Mouse (Mus musculus): ENCODE results near the gene Olfm1. TPM values are rescaled to one million over a fixed set of nuclear protein-coding genes. Genes with fewer than 3 reads are reported as not detected.

The Olfm1 gene
- polyA plus RNA-seq, 1 experiment from 2014 or later = 9.8 TPM

DNA sequence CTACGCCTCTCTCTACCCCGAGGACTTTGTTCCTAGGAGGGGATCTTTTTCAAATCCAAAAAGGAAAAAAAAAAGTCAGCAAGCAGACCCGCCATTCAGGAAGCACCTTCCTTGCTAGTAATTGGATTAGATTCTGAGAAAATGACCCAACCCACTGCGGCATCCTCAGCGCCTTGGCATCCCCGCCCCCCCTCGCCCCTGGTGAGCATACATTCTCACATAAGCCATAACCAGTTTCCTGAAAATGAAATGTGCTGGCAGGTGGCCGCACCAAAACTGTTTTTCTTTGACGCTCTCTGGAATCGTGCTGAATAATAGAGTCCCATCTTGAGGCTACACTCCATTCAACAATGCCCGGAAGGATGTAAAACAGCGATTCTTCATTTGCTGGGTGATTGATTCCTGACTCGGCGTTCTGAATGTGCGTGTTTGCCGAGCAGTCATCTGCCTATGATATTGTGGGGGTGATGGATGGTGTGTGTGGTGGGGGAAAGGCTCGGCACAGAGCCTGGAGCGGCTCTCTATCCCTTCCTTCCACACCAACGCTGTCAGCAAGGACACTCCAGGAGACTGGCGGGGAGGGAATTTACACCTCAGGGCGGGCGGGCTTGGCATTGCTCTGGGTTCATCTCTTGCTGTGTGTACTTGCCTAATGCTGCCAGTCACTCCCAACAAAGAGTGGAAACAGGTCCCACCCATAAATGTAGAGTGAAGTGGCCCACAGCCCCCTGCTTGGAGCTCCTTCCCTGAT, 18.9 kb downstream of the Olfm1 start:
- WGBS = 49% methylated on average over 22 of the region's 22 CpGs
- no peak overlapping the region for H3K9ac ChIP-seq (replicated peaks; ENCODE audit: low read depth)
- H3K27ac ChIP-seq (ENCODE audit: low read length) = no peak overlapping the region

DNA sequence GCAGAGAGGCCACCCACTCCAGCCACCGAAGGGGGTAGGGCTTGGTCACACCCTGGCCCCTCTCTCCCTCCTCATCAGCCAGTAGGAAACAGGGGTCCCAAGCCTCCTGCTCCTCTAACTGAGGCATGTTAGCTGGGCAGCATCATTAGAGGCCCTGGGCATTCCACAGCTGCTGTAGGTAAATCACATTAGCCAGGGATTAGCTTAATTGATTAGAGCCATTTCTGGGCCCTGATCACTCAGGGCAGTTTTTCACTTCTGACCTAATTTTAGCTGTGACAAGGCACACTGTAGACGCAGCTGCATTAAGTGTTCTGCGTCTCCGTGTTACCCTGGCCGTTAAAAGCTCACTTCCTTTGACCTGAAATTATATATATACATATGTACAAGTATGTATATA, 20.1 kb downstream of the Olfm1 start:
- H3K4me2 ChIP-seq (replicated peaks; ENCODE audit: low read depth, low read length) = no peak overlapping the region

More for the DNA sequence above, 18.9 kb downstream of the Olfm1 start:
- ATAC-seq = peak; percentile 17; the same call in 1 of the 2 replicates
- Histone ChIP-seq H3K27me3 (replicated peaks; ENCODE audit: insufficient read depth, low read length) (peaks cover 3% of the 10 kb centered on the region; the same call in 1 of the 2 replicates), H3K9me3 (ENCODE audit: low read length) (no peaks in the 10 kb centered on the region), H3K4me3 (ENCODE audit: low read depth, low read length) (no peak overlapping the region), H3K4me2 (replicated peaks; ENCODE audit: low read depth, low read length) (no peak overlapping the region), H3K36me3 (ENCODE audit: insufficient read depth, low read length) (no peaks in the 10 kb centered on the region; the same call in 1 of the 2 replicates), H3K4me1 (ENCODE audit: insufficient read depth, low read depth, low read length) (no peaks in the 10 kb centered on the region)
- TF ChIP-seq EP300 (IDR thresholded peaks at IDR 0.05) (no peak), CTCF (IDR thresholded peaks at IDR 0.05) (no peak)
- peak; percentile 34 for DNase-seq (ENCODE audit: low spot score)

DNA sequence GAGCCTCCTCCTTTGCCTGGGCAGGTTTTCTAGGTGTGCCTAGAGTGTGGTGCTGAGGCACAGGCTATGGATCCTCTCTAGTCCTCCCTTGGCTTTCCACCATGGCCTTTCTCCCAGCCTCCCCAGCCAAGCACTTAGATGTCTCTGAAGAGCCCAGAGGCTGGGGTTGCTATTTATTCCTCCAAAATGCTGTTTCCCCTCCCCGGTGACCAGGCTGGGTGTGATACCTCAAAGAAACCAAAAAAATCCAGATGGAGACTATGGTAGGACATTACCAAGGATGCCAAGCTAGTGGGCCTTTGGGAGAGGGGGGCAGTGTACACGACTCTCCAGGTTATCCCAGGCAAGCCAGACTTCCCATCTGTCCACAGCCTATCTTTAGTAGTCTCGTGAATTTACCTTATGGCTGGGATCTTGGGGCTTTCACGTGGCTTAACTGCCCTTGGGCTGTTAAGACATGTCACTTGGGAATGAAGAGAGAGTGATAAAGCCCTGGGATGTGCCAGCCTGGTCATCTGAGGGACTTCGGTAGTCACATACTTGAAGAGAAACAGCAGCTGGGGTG, 23.5 kb downstream of the Olfm1 start:
- no peaks in the 10 kb centered on the region for H3K4me1 ChIP-seq (ENCODE audit: insufficient read depth, low read depth, low read length)
- no peak for TF ChIP-seq EP300 (IDR thresholded peaks at IDR 0.05)
- no peak for TF ChIP-seq CTCF (IDR thresholded peaks at IDR 0.05)
- no peak overlapping the region for H3K4me2 ChIP-seq (replicated peaks; ENCODE audit: low read depth, low read length)
- H3K27me3 ChIP-seq (replicated peaks; ENCODE audit: insufficient read depth, low read length) = no peaks in the 10 kb centered on the region
- H3K4me3 ChIP-seq (ENCODE audit: low read depth, low read length) = no peak overlapping the region
- H3K9me3 ChIP-seq (ENCODE audit: low read length) = no peaks in the 10 kb centered on the region
- no peaks in the 10 kb centered on the region; the same call in 1 of the 2 replicates for H3K36me3 ChIP-seq (ENCODE audit: insufficient read depth, low read length)
- H3K9ac ChIP-seq (replicated peaks; ENCODE audit: low read depth) = no peak overlapping the region
- WGBS = 76% methylated on average over 5 of the region's 5 CpGs
- no peak for DNase-seq (ENCODE audit: low spot score)
- H3K27ac ChIP-seq (ENCODE audit: low read length) = no peak overlapping the region
- no peak for ATAC-seq

More for the DNA sequence above, 20.1 kb downstream of the Olfm1 start:
- H3K4me3 ChIP-seq (ENCODE audit: low read depth, low read length) = no peak overlapping the region
- H3K36me3 ChIP-seq (ENCODE audit: insufficient read depth, low read length) = no peaks in the 10 kb centered on the region; the same call in 1 of the 2 replicates
- 62% methylated on average over 5 of the region's 5 CpGs for WGBS
- DNase-seq (ENCODE audit: low spot score) = no peak
- H3K9ac ChIP-seq (replicated peaks; ENCODE audit: low read depth) = no peak overlapping the region
- ATAC-seq = no peak
- no peaks in the 10 kb centered on the region for H3K4me1 ChIP-seq (ENCODE audit: insufficient read depth, low read depth, low read length)
- H3K9me3 ChIP-seq (ENCODE audit: low read length) = no peaks in the 10 kb centered on the region
- H3K27me3 ChIP-seq (replicated peaks; ENCODE audit: insufficient read depth, low read length) = no peaks in the 10 kb centered on the region
- H3K27ac ChIP-seq (ENCODE audit: low read length) = no peak overlapping the region
- TF ChIP-seq CTCF (IDR thresholded peaks at IDR 0.05) (no peak), EP300 (IDR thresholded peaks at IDR 0.05) (no peak)

DNA sequence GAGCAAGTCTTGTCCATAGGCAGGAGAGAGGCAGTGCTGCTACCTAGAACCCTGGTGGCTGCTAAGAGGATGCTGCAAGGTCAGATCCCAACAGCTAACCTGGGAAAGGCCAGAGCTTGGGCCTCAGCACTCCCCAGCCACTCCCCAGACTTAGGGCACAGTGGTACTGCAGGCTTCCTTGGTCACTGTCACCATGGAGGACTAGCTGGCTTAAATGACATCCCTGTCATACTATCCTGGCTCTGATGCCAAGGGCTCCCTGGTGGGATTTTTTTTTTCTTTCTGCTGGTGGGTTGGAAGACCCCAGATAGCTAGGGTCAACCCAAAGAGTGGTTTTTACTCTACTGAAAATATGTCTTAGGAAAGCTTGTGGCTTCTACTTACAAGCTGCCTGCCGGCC, 25.0 kb downstream of the Olfm1 start:
- no peak overlapping the region for H3K4me3 ChIP-seq (ENCODE audit: low read depth, low read length)
- no peak overlapping the region for H3K27ac ChIP-seq (ENCODE audit: low read length)
- H3K27me3 ChIP-seq (replicated peaks; ENCODE audit: insufficient read depth, low read length) = no peaks in the 10 kb centered on the region
- no peaks in the 10 kb centered on the region for H3K4me1 ChIP-seq (ENCODE audit: insufficient read depth, low read depth, low read length)
- ATAC-seq (no peak), DNase-seq (ENCODE audit: low spot score) (no peak)
- H3K9ac ChIP-seq (replicated peaks; ENCODE audit: low read depth) = no peak overlapping the region
- TF ChIP-seq EP300 (IDR thresholded peaks at IDR 0.05) (no peak), CTCF (IDR thresholded peaks at IDR 0.05) (no peak)
- H3K36me3 ChIP-seq (ENCODE audit: insufficient read depth, low read length) = no peaks in the 10 kb centered on the region
- WGBS = 87% methylated on average over 1 of the region's 1 CpGs
- H3K4me2 ChIP-seq (replicated peaks; ENCODE audit: low read depth, low read length) = no peak overlapping the region
- no peaks in the 10 kb centered on the region for H3K9me3 ChIP-seq (ENCODE audit: low read length)

DNA sequence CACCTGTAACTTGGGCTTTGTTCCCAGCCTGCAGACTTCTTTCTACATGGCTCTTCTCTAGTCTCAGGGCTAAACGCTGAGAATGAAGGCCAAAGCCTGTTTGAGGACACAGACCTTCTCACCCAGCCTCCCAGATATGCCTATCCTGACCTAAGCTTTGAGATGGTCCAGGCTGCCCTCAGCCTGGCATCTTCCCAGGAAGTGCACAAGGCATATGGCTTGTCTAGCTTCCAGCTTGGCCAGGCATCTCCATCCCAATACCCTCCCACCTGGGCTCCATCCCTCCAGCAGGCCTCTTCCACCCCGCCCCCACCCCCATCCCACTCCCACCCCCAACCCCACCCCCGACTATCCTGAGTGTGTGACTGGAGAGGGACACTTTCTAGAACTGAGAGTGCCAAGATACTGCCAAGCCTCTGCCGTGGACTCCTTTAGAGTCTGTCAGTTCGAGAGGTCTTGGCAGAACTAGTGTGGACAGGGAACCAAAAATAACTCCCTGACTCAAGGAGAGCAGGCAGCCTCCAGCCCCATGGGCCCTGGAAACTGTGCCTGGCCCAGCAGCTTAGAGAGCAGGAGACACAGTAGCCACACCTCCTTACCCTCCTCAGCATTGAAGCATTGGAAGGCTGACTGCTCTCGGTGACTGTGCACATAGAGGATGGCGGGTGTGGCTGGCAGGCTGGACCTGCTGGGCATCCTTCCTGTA, 26.0 kb downstream of the Olfm1 start:
- H3K4me3 ChIP-seq (ENCODE audit: low read depth, low read length) = no peak overlapping the region
- no peaks in the 10 kb centered on the region for H3K4me1 ChIP-seq (ENCODE audit: insufficient read depth, low read depth, low read length)
- no peaks in the 10 kb centered on the region for H3K9me3 ChIP-seq (ENCODE audit: low read length)
- H3K9ac ChIP-seq (replicated peaks; ENCODE audit: low read depth) = no peak overlapping the region
- no peaks in the 10 kb centered on the region for H3K36me3 ChIP-seq (ENCODE audit: insufficient read depth, low read length)
- TF ChIP-seq EP300 (IDR thresholded peaks at IDR 0.05) (no peak), CTCF (IDR thresholded peaks at IDR 0.05) (no peak)
- WGBS = 58% methylated on average over 7 of the region's 7 CpGs
- no peak overlapping the region for H3K4me2 ChIP-seq (replicated peaks; ENCODE audit: low read depth, low read length)
- H3K27me3 ChIP-seq (replicated peaks; ENCODE audit: insufficient read depth, low read length) = no peaks in the 10 kb centered on the region
- no peak overlapping the region for H3K27ac ChIP-seq (ENCODE audit: low read length)
- ATAC-seq (no peak; the same call in 1 of the 2 replicates), DNase-seq (ENCODE audit: low spot score) (no peak)

DNA sequence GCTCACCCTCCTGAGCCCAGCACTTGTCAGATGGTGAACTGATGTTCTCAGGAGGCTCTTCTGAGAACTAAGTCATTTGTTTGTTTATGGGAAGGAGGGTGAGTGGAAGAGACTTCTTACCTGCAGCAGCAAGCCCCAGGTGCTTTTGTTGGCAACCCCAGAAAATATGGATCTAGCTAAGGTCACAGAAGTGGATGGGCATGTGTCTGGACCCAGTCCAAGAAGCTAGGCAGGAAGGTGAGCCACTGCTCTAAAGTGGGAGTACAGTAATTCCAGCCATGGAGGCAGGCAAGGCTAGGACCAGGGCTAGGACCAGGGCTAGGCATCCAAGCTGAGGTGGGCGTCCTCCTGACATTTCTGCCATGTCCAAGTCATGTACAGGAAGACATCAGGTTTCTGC, 26.8 kb downstream of the Olfm1 start:
- Histone ChIP-seq H3K4me1 (ENCODE audit: insufficient read depth, low read depth, low read length) (no peaks in the 10 kb centered on the region), H3K4me2 (replicated peaks; ENCODE audit: low read depth, low read length) (no peak overlapping the region), H3K27ac (ENCODE audit: low read length) (no peak overlapping the region), H3K4me3 (ENCODE audit: low read depth, low read length) (no peak overlapping the region), H3K9ac (replicated peaks; ENCODE audit: low read depth) (no peak overlapping the region), H3K27me3 (replicated peaks; ENCODE audit: insufficient read depth, low read length) (no peaks in the 10 kb centered on the region), H3K9me3 (ENCODE audit: low read length) (no peaks in the 10 kb centered on the region), H3K36me3 (ENCODE audit: insufficient read depth, low read length) (no peaks in the 10 kb centered on the region)
- DNase-seq (ENCODE audit: low spot score) (no peak), ATAC-seq (no peak)
- TF ChIP-seq EP300 (IDR thresholded peaks at IDR 0.05) = no peak
- no peak for TF ChIP-seq CTCF (IDR thresholded peaks at IDR 0.05)
- 81% methylated on average over 1 of the region's 1 CpGs for WGBS
